Mouse (Mus musculus) CH12.LX (cell line): ENCODE measurements at regions not wholly inside any gene's neighbourhood (a gene's known extent, or its start where the extent isn't known, plus 50 kb on each side); places are given as distances from the start of the nearest gene placed in this dataset.

ENCODE experiments used
- DNase-seq: peaks from one replicate; pipeline ENCODE4 v3.0.0-alpha.2; 2013; ENCODE audit errors: extremely low read depth
- H3K27ac ChIP-seq: 2 replicates; pipeline ENCODE4 v1.5.1; 2012; ENCODE audit warnings: low read depth, mild to moderate bottlenecking, control low read depth, moderate library complexity; ENCODE audit not compliant: insufficient read depth
- H3K27me3 ChIP-seq: replicated peaks from 2 replicates; pipeline ENCODE3; 2012; ENCODE audit warnings: inconsistent platforms
- H3K36me3 ChIP-seq, 2 experiments: replicated peaks in 1 of 2; 2 replicates each; pipeline versions ENCODE3 to v1.6.1; 2012; ENCODE audit warnings: inconsistent platforms in 1 of 2, low read length in 1 of 2, mild to moderate bottlenecking in 1 of 2, mixed read lengths in 1 of 2, moderate library complexity in 1 of 2; ENCODE audit not compliant: control insufficient read depth in 1 of 2, insufficient read depth in 1 of 2
- H3K4me1 ChIP-seq, 2 experiments: 2 replicates each; pipeline ENCODE4 v1.6.1; 2012; ENCODE audit warnings: inconsistent platforms in 1 of 2, moderate library complexity in 1 of 2; ENCODE audit not compliant: insufficient read depth in 2 of 2, control insufficient read depth in 1 of 2
- H3K4me2 ChIP-seq: 2 replicates; pipeline ENCODE4 v1.6.1; 2012; ENCODE audit warnings: low read depth, mild to moderate bottlenecking, control low read depth; ENCODE audit not compliant: poor library complexity, insufficient read depth, severe bottlenecking
- H3K4me3 ChIP-seq, 3 experiments: fragments of 150-350 bp in 1 of 3; sonication (generic) in 1 of 3; replicated peaks in 1 of 3; 2 replicates each; pipeline versions ENCODE3 to v1.5.1; 2011 to 2012; ENCODE audit warnings: low read depth in 2 of 3, low read length in 2 of 3, mild to moderate bottlenecking in 2 of 3, moderate library complexity in 2 of 3, control low read depth in 1 of 3, improper control_type of control experiment in 1 of 3, inconsistent platforms in 1 of 3, mixed read lengths in 1 of 3; ENCODE audit not compliant: poor library complexity in 1 of 3
- H3K79me2 ChIP-seq: replicated peaks from 2 replicates; pipeline ENCODE4 v1.6.1; 2012; ENCODE audit warnings: mild to moderate bottlenecking, moderate library complexity; ENCODE audit not compliant: control insufficient read depth, poor library complexity, insufficient read depth, severe bottlenecking; ENCODE audit errors: extremely low read depth
- H3K9ac ChIP-seq: 2 replicates; pipeline ENCODE4 v1.6.1; 2012; ENCODE audit warnings: low read depth, mild to moderate bottlenecking, control low read depth, moderate library complexity; ENCODE audit not compliant: insufficient read depth
- H3K9me3 ChIP-seq: replicated peaks from 2 replicates; pipeline ENCODE3; 2012; ENCODE audit warnings: low read length, inconsistent platforms, mixed read lengths
- BHLHE40 ChIP-seq: IDR thresholded peaks from 2 replicates; pipeline ENCODE4 v1.6.1; 2011; ENCODE audit warnings: mild to moderate bottlenecking, low read depth, low read length, improper control_type of control experiment
- CHD1 ChIP-seq: IDR thresholded peaks from 2 replicates; pipeline ENCODE4 v1.6.1; 2012; ENCODE audit warnings: low read depth, low read length, improper control_type of control experiment, inconsistent platforms
- E2F4 ChIP-seq: IDR thresholded peaks from 2 replicates; pipeline ENCODE4 v1.6.1; 2011; ENCODE audit warnings: low read depth, low read length, improper control_type of control experiment; ENCODE audit not compliant: insufficient replicate concordance
- EP300 ChIP-seq: IDR thresholded peaks from 2 replicates; pipeline ENCODE4 v1.6.1; 2011; ENCODE audit warnings: low read length, improper control_type of control experiment
- ETS1 ChIP-seq: conservative IDR thresholded peaks from 2 replicates; pipeline ENCODE4 v1.6.1; 2012; ENCODE audit warnings: low read depth, mild to moderate bottlenecking, inconsistent platforms, low read length, improper control_type of control experiment, moderate library complexity
- GABPA ChIP-seq: IDR thresholded peaks from 2 replicates; pipeline ENCODE4 v1.6.1; 2012; ENCODE audit warnings: low read depth, low read length, improper control_type of control experiment, inconsistent platforms; ENCODE audit not compliant: insufficient replicate concordance
- JUN ChIP-seq: IDR thresholded peaks from 2 replicates; pipeline ENCODE4 v1.6.1; 2011; ENCODE audit warnings: low read depth, mild to moderate bottlenecking, low read length, improper control_type of control experiment, moderate library complexity; ENCODE audit not compliant: insufficient read depth
- MAFK ChIP-seq: IDR thresholded peaks from 2 replicates; pipeline ENCODE4 v1.6.1; 2011; ENCODE audit warnings: low read length, improper control_type of control experiment; ENCODE audit not compliant: insufficient replicate concordance
- MAX ChIP-seq: IDR thresholded peaks from 2 replicates; pipeline ENCODE4 v1.6.1; 2011; ENCODE audit warnings: low read length, improper control_type of control experiment
- MAZ ChIP-seq: IDR thresholded peaks from 2 replicates; pipeline ENCODE4 v1.6.1; 2012; ENCODE audit warnings: low read depth, mild to moderate bottlenecking, inconsistent platforms, low read length, improper control_type of control experiment, moderate library complexity
- MXI1 ChIP-seq: IDR thresholded peaks from 2 replicates; pipeline ENCODE4 v1.6.1; 2011; ENCODE audit warnings: mild to moderate bottlenecking, low read depth, low read length, improper control_type of control experiment
- MYC ChIP-seq: IDR thresholded peaks from 2 replicates; pipeline ENCODE4 v1.6.1; 2011; ENCODE audit warnings: low read depth, mild to moderate bottlenecking, improper control_type of control experiment, low read length
- NELFE ChIP-seq: IDR thresholded peaks from 2 replicates; pipeline ENCODE4 v1.6.1; 2011; ENCODE audit warnings: low read depth, low read length, improper control_type of control experiment
- PAX5 ChIP-seq: IDR thresholded peaks from 2 replicates; pipeline ENCODE4 v1.6.1; 2012; ENCODE audit warnings: low read length, inconsistent platforms, mixed read lengths
- POLR2A ChIP-seq: IDR thresholded peaks from 2 replicates; pipeline ENCODE4 v1.6.1; 2011; ENCODE audit warnings: low read depth, mild to moderate bottlenecking, improper control_type of control experiment, low read length
- POLR2AphosphoS2 ChIP-seq: IDR thresholded peaks from 2 replicates; pipeline ENCODE4 v1.6.1; 2011; ENCODE audit warnings: low read depth, low read length, improper control_type of control experiment
- RCOR1 ChIP-seq: conservative IDR thresholded peaks from 2 replicates; pipeline ENCODE4 v1.6.1; 2012; ENCODE audit warnings: low read depth, mild to moderate bottlenecking, inconsistent platforms, low read length, improper control_type of control experiment
- SMC3 ChIP-seq: IDR thresholded peaks from 2 replicates; pipeline ENCODE4 v1.6.1; 2011; ENCODE audit warnings: low read depth, low read length, improper control_type of control experiment
- TCF12 ChIP-seq: IDR thresholded peaks from 2 replicates; pipeline ENCODE4 v1.6.1; 2014; ENCODE audit warnings: low read depth, mild to moderate bottlenecking, inconsistent platforms, low read length, improper control_type of control experiment
- UBTF ChIP-seq: IDR thresholded peaks from 2 replicates; pipeline ENCODE4 v1.6.1; 2012; ENCODE audit warnings: low read depth, mild to moderate bottlenecking, inconsistent platforms, low read length, improper control_type of control experiment, moderate library complexity
- USF1 ChIP-seq: IDR thresholded peaks from 2 replicates; pipeline ENCODE4 v1.6.1; 2014; ENCODE audit warnings: low read depth, mild to moderate bottlenecking, inconsistent platforms, low read length, improper control_type of control experiment
- USF2 ChIP-seq: conservative IDR thresholded peaks from 2 replicates; pipeline ENCODE4 v1.6.1; 2011; ENCODE audit warnings: low read depth, low read length, improper control_type of control experiment
- ZKSCAN1 ChIP-seq: IDR thresholded peaks from 2 replicates; pipeline ENCODE4 v1.6.1; 2012; ENCODE audit warnings: low read depth, inconsistent platforms, low read length, improper control_type of control experiment, borderline replicate concordance
- ZMIZ1 ChIP-seq: IDR thresholded peaks from 2 replicates; pipeline ENCODE4 v1.6.1; 2012; ENCODE audit warnings: low read depth, mild to moderate bottlenecking, inconsistent platforms, low read length, improper control_type of control experiment
- ZNF384 ChIP-seq: IDR thresholded peaks from 2 replicates; pipeline ENCODE4 v1.6.1; 2012; ENCODE audit warnings: low read depth, low read length, improper control_type of control experiment, inconsistent platforms
- dilution Hi-C: fragments of 300-500 bp; cut with MboI; formaldehyde crosslinking; loops from 2 replicates; pipeline ENCODE4 v1.14.3; 2020; ENCODE audit warnings: low sequenced_read_pairs; ENCODE audit not compliant: extremely low pct_unique_long_range_greater_than_20kb, extremely low pct_ligation_motif_present
- in situ Hi-C: fragments of 300-500 bp; cut with MboI; formaldehyde crosslinking; loops from 3 replicates; pipeline ENCODE4 v1.14.3; 2019; ENCODE audit warnings: low sequenced_read_pairs, low pct_ligation_motif_present, low pct_unique_long_range_greater_than_20kb, mixed read lengths

DNA sequence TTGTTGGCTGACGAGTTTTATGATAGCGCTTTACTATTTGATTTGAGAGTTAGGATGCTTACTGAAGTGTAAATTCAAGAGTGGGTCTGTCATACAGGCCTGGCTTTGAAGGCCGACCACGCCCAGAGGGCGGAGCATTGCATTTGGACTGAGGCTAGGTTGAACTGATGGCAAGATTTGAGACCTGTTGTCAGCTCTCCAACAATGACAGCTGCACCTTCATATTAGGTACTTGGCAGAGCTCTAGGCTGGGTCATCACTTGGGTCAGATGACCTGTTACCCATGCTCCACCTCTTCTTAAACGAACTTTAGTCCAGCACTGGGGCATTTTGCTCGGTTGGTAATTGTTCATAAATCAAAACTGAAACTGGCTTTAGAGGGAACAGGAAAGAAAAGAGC, 231.1 kb upstream of the Ptbp2 start:
- no peak overlapping the region for H3K27ac ChIP-seq
- no peaks in the 10 kb centered on the region for H3K27me3 ChIP-seq
- H3K4me2 ChIP-seq: no peak overlapping the region
- H3K4me3 ChIP-seq: no peak overlapping the region
- no peak for DNase-seq
- dilution Hi-C loops (no loop called here), in situ Hi-C loops (no loop called here)
- no peak overlapping the region for H3K9ac ChIP-seq
- H3K79me2 ChIP-seq: no peaks in the 10 kb centered on the region
- H3K36me3 ChIP-seq: no peaks in the 10 kb centered on the region
- TF ChIP-seq MAFK (no peak), MAZ (no peak), MXI1 (no peak), ZKSCAN1 (no peak), USF2 (no peak), JUN (no peak), USF1 (no peak), MAX (no peak), BHLHE40 (no peak), SMC3 (no peak), ZMIZ1 (no peak), PAX5 (no peak), RCOR1 (no peak), CHD1 (no peak), E2F4 (no peak), ZNF384 (no peak), NELFE (no peak), GABPA (no peak), POLR2A (no peak)
- no peaks in the 10 kb centered on the region for H3K4me1 ChIP-seq
- H3K9me3 ChIP-seq: peaks cover 59% of the 10 kb centered on the region

DNA sequence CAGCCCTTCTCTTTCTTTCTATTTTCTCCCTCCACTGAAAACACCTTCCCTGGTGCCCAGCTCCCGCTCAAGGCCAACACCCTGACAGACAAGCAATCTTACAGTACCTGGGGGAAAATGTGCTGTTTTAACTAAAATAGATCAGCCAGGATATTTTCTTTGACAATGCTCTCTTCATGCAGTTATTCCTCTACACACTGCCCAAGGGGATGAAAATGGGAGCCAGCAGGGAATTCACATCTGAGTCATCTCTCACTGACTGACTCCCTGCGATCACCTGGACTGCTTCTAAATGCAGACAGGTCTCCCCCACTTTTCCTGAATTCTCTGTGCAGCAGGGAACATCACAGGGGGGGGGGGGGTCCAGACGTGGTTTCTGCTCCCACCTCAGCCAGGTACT, 227.6 kb upstream of the Ptbp2 start:
- no peak for DNase-seq
- TF ChIP-seq TCF12 (no peak), SMC3 (no peak), MYC (no peak), JUN (no peak), UBTF (no peak), POLR2AphosphoS2 (no peak), MAZ (no peak), GABPA (no peak), ETS1 (no peak), EP300 (no peak)

More for the DNA sequence above, 227.6 kb upstream of the Ptbp2 start:
- Histone ChIP-seq H3K9ac (no peak overlapping the region), H3K27me3 (no peaks in the 10 kb centered on the region), H3K27ac (no peak overlapping the region), H3K9me3 (peaks cover 63% of the 10 kb centered on the region), H3K4me1 (no peaks in the 10 kb centered on the region), H3K36me3 (no peaks in the 10 kb centered on the region), H3K79me2 (no peaks in the 10 kb centered on the region), H3K4me2 (no peak overlapping the region), H3K4me3 (no peak overlapping the region)
- in situ Hi-C loops: no loop called here
- dilution Hi-C loops: no loop called here
